In genomic region chr7:69062094-69062493, GRCm38 (mm10) we compare ENCODE assay signal across 10 mouse cellular contexts.
DNase-seq lines count a peak whose midpoint lies in the region; ATAC-seq and TF ChIP-seq lines count a peak whose summit lies in the region.
"Had no signal": no experiment of that assay in that cellular context is flagged by ENCODE, and none has a peak within 500 bp of the region (broad histone marks: within the 10 kb centered on the region; RNA-seq: fewer than 3 reads in every experiment).

No protein-coding gene starts in this region.

- H3K4me2 ChIP-seq in hindbrain, embryonic 14.5 days (replicated peaks): no peak overlapping the region
- no peak overlapping the region for H3K4me2 ChIP-seq in neural tube, embryonic 13.5 days
- H3K4me2 ChIP-seq: embryonic facial prominence, embryonic 12.5 days had no signal

- TF ChIP-seq CTCF in brain, embryonic 14.5 days (IDR thresholded peaks at IDR 0.05; ENCODE audit: borderline replicate concordance, extremely low read depth, insufficient read depth, insufficient read length): no peak

- peak; percentile 27 for DNase-seq in embryo, embryonic 11 days
- DNase-seq in embryo, embryonic 9.5 days (ENCODE audit: extremely low spot score): no peak
- peak; percentile 89 for DNase-seq in brain, embryonic 14.5 days (ENCODE audit: low read depth)
- DNase-seq in hindbrain, embryonic 14.5 days (ENCODE audit: low spot score): peak; percentile 65
- DNase-seq in kidney, postnatal 14 days: no peak
- DNase-seq in cerebellum, adult 18-20 months: no peak
- no peak for DNase-seq in cerebellum, postnatal 14 days

- no peaks in the 10 kb centered on the region for H3K27me3 ChIP-seq in hindbrain, embryonic 14.5 days (ENCODE audit: control insufficient read depth, insufficient read depth, low read length)
- no peaks in the 10 kb centered on the region for H3K27me3 ChIP-seq in neural tube, embryonic 13.5 days
- H3K27me3 ChIP-seq: embryonic facial prominence, embryonic 12.5 days; Patski had no signal

- H3K9ac ChIP-seq in hindbrain, embryonic 14.5 days: no peak overlapping the region
- H3K9ac ChIP-seq in neural tube, embryonic 13.5 days: no peak overlapping the region
- H3K9ac ChIP-seq: embryonic facial prominence, embryonic 12.5 days had no signal

- H3K4me3 ChIP-seq in hindbrain, embryonic 14.5 days (replicated peaks; ENCODE audit: low read length): no peak overlapping the region
- H3K4me3 ChIP-seq in neural tube, embryonic 13.5 days: no peak overlapping the region
- H3K4me3 ChIP-seq: embryonic facial prominence, embryonic 12.5 days had no signal

- no peaks in the 10 kb centered on the region for H3K36me3 ChIP-seq in hindbrain, embryonic 14.5 days (replicated peaks; ENCODE audit: control insufficient read depth, insufficient read depth)
- H3K36me3 ChIP-seq in neural tube, embryonic 13.5 days: no peaks in the 10 kb centered on the region
- H3K36me3 ChIP-seq: embryonic facial prominence, embryonic 12.5 days had no signal

- peak; percentile 92 for ATAC-seq in hindbrain, embryonic 14.5 days (ENCODE audit: low FRiP score)
- peak; percentile 95 for ATAC-seq in neural tube, embryonic 13.5 days (ENCODE audit: low read depth)
- ATAC-seq: Patski had no signal

- no peak for TF ChIP-seq POLR2A in brain, embryonic 14.5 days (IDR thresholded peaks at IDR 0.05; ENCODE audit: borderline replicate concordance, extremely low read depth, insufficient read depth, insufficient read length, poor library complexity, severe bottlenecking)

- peak overlapping the region; percentile 21; the same call in 1 of the 2 replicates for H3K27ac ChIP-seq in hindbrain, embryonic 14.5 days
- H3K27ac ChIP-seq in neural tube, embryonic 13.5 days (replicated peaks): peak overlapping the region; percentile 50
- H3K27ac ChIP-seq: embryonic facial prominence, embryonic 12.5 days had no signal

- WGBS in hindbrain, embryonic 14.5 days: 34% methylated on average over 8 of the region's 8 CpGs
- WGBS in neural tube, embryonic 13.5 days: 16% methylated on average over 8 of the region's 8 CpGs

- H3K4me1 ChIP-seq in hindbrain, embryonic 14.5 days (replicated peaks; ENCODE audit: control insufficient read depth, insufficient read depth, low read length): peaks cover 16% of the 10 kb centered on the region
- H3K4me1 ChIP-seq in neural tube, embryonic 13.5 days (replicated peaks): peaks cover 27% of the 10 kb centered on the region
- H3K4me1 ChIP-seq: embryonic facial prominence, embryonic 12.5 days had no signal

- no peaks in the 10 kb centered on the region for H3K9me3 ChIP-seq in hindbrain, embryonic 14.5 days (ENCODE audit: control insufficient read depth, low read length)
- no peaks in the 10 kb centered on the region for H3K9me3 ChIP-seq in neural tube, embryonic 13.5 days
- H3K9me3 ChIP-seq: embryonic facial prominence, embryonic 12.5 days had no signal

Comparison
In these comparisons a context has a peak if more than half of its experiments do, and no peak if none do; other contexts are left out.
1. DNase-seq: peak in embryo, embryonic 11 days (single experiment), brain, embryonic 14.5 days (single experiment) and hindbrain, embryonic 14.5 days (single experiment); none in embryo, embryonic 9.5 days (single experiment), kidney, postnatal 14 days (single experiment), cerebellum, adult 18-20 months (0 of 2) and cerebellum, postnatal 14 days (0 of 2).